Mouse (Mus musculus): ENCODE data around the gene Ybx2.

GRCm38 (mm10) chr11:69922796-69923195, 12.8 kb upstream of the Ybx2 start:
- TF ChIP-seq CTCF (conservative IDR thresholded peaks at IDR 0.05; ENCODE audit: insufficient read depth, insufficient read length, low read depth, low read length) (no peak), POLR2A (IDR thresholded peaks at IDR 0.05; ENCODE audit: low read depth, low read length) (no peak)
